Mouse (Mus musculus) thymus, adult 2 months (tissue): ENCODE results near the gene Olfr1493-ps1. TPM values are rescaled to one million over a fixed set of nuclear protein-coding genes. Genes with fewer than 3 reads are reported as not detected.

ENCODE experiments used
- DNase-seq: peaks from one replicate; pipeline ENCODE4 v3.0.0; 2021
- H3K27ac ChIP-seq: fragments of 200-500 bp; 2 replicates; pipeline ENCODE4 v1.5.1; 2012; ENCODE audit warnings: low read length, control low read depth; ENCODE audit not compliant: control insufficient read depth, insufficient read depth
- H3K27me3 ChIP-seq: fragments of 200-500 bp; 2 replicates; pipeline ENCODE4 v1.6.1; 2012; ENCODE audit warnings: mild to moderate bottlenecking, low read length, moderate library complexity, mixed read lengths; ENCODE audit not compliant: control insufficient read depth, insufficient read depth
- H3K36me3 ChIP-seq: fragments of 200-500 bp; 2 replicates; pipeline ENCODE4 v1.6.1; 2012; ENCODE audit warnings: mild to moderate bottlenecking, low read length, moderate library complexity; ENCODE audit not compliant: control insufficient read depth, insufficient read depth
- H3K4me1 ChIP-seq: fragments of 200-500 bp; replicated peaks from 2 replicates; pipeline ENCODE4 v1.6.1; 2012; ENCODE audit warnings: low read length; ENCODE audit not compliant: control insufficient read depth, insufficient read depth
- H3K4me3 ChIP-seq: fragments of 200-500 bp; 2 replicates; pipeline ENCODE4 v1.5.1; 2012; ENCODE audit warnings: mild to moderate bottlenecking, low read length, control low read depth, moderate library complexity; ENCODE audit not compliant: control insufficient read depth, insufficient read depth
- CTCF ChIP-seq: fragments of 200-500 bp; IDR thresholded peaks from 2 replicates; pipeline ENCODE4 v1.5.1; 2012; ENCODE audit warnings: mild to moderate bottlenecking, control low read depth, low read length, moderate library complexity, borderline replicate concordance; ENCODE audit not compliant: control insufficient read depth, poor library complexity, insufficient read depth; ENCODE audit errors: extremely low read depth
- POLR2A ChIP-seq: fragments of 200-500 bp; IDR thresholded peaks from 2 replicates; pipeline ENCODE4 v1.6.1; 2012; ENCODE audit warnings: mild to moderate bottlenecking, low read length, control low read depth, moderate library complexity; ENCODE audit not compliant: control insufficient read depth, poor library complexity, insufficient read depth; ENCODE audit errors: extremely low read depth
- WGBS: fragments of 180-500 bp; shearing (Covaris S2); methylation state at CpG from one replicate; pipeline ENCODE4 v1.1.7; 2018; 5-methylcytosine and 5-hydroxymethylcytosine counted together
- polyA plus RNA-seq: library from polyadenylated mRNA; depleted of rRNA; stranded (reverse); fragments of >200 nt; gene quantifications from 2 replicates; pipeline ENCODE4 v1.2.3, GENCODE M21; 2012; rRNA removed

Gene Olfr1493-ps1
- polyA plus RNA-seq: not detected in 2 replicates

DNA sequence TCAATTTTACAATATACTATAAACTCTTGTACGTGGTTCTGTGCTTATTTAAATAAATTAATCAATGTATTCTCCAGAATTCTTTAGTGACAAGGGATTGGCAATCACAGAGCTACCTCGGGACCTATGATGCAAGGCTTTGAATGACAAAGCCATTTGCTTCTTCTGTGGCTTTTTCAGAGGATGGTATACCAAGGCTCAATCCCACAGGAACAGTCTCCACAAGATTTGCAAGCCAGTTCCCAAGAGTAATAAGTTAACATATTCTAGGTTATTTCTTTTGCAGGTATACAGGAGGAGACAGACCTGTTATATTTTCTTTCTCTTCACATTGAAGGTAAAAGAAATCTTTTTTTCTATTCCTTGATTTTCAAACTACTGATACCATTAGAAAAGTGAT lies at the start of gene Olfr1493-ps1:
Olfr1493-ps1 (plus strand) TSS at position 301 of the 400 bp plus-strand sequence.
- Histone ChIP-seq H3K4me1 (no peaks in the 10 kb centered on the region), H3K36me3 (no peaks in the 10 kb centered on the region), H3K27ac (no peak within 1 kb of the TSS), H3K4me3 (no peak within 1 kb of the TSS), H3K27me3 (no peaks in the 10 kb centered on the region)
- WGBS: 50% methylated on average over 2 of the region's 2 CpGs
- TF ChIP-seq CTCF (no peak), POLR2A (no peak)
- no peak for DNase-seq

DNA sequence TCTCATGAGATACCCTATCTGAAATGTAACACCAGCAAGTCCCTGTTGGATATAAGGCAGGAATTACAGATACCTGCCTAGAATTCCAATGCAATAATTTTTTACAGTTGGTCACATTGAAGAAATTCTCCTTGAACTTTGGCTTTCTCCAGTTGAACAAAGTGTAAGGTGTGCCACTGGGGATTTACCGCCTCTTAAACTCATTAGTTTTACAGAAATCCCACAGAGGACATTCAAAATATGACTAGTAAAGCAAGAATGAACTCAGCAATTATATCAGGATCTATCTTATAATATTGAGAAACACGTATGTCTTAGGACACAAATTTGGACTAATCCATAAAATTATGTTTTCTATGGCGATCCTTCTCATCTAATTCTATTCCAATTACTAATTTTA lies 26.1 kb upstream of the Olfr1493-ps1 start, which contains the start of gene Olfr1491:
Olfr1491 (plus strand) TSS at position 301 of the 400 bp plus-strand sequence.
- Histone ChIP-seq H3K4me1 (no peaks in the 10 kb centered on the region), H3K4me3 (no peak within 1 kb of the TSS), H3K36me3 (no peaks in the 10 kb centered on the region), H3K27ac (no peak within 1 kb of the TSS), H3K27me3 (no peaks in the 10 kb centered on the region)
- DNase-seq: no peak
- 80% methylated on average over 3 of the region's 3 CpGs for WGBS
- TF ChIP-seq CTCF (no peak), POLR2A (no peak)

DNA sequence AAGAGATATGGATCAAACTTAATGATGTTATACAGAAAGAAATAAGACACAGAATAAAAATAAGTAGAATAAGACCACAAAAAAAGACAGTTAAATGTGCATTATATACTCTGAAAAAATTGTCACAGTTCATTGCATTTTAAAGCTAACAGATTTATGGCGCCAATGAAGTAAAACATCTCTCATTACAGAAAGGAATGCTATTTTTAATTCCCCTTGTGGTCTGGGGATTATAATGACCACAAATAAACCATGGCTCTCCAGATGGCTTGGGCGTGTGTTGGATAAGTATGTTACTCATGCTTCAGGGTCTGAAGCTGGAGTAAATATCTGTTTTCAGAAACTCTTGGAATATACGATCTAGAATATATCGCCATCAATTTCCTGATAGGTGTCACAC lies 16.4 kb downstream of the Olfr1493-ps1 start, which contains the start of gene Olfr1494:
Olfr1494 (plus strand) TSS at position 301 of the 400 bp plus-strand sequence.
- 91% methylated on average over 4 of the region's 4 CpGs for WGBS
- H3K27me3 ChIP-seq: no peaks in the 10 kb centered on the region
- no peaks in the 10 kb centered on the region for H3K36me3 ChIP-seq
- TF ChIP-seq POLR2A (no peak), CTCF (no peak)
- no peaks in the 10 kb centered on the region for H3K4me1 ChIP-seq
- no peak for DNase-seq
- H3K4me3 ChIP-seq: no peak within 1 kb of the TSS
- no peak within 1 kb of the TSS for H3K27ac ChIP-seq

DNA sequence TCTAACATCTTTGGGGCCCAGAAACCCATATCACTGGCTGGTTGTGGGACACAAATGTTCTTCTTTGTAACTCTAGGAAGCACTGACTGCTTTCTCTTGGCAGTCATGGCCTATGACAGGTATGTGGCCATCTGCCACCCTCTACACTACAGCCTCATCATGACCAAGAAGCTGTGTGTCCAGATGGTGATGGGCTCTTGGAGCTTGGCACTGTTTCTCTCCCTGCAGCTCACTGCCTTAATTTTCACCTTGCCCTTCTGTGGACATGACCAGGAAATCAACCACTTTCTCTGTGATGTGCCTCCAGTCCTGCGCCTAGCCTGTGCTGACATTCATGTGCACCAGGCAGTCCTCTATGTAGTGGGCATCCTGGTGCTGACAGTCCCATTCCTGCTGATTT lies 26.3 kb downstream of the Olfr1493-ps1 start:
- no peaks in the 10 kb centered on the region for H3K4me1 ChIP-seq
- no peak overlapping the region for H3K4me3 ChIP-seq
- H3K36me3 ChIP-seq: no peaks in the 10 kb centered on the region
- 96% methylated on average over 1 of the region's 1 CpGs for WGBS
- TF ChIP-seq POLR2A (no peak), CTCF (no peak)
- no peaks in the 10 kb centered on the region for H3K27me3 ChIP-seq
- no peak overlapping the region for H3K27ac ChIP-seq
- DNase-seq: no peak

DNA sequence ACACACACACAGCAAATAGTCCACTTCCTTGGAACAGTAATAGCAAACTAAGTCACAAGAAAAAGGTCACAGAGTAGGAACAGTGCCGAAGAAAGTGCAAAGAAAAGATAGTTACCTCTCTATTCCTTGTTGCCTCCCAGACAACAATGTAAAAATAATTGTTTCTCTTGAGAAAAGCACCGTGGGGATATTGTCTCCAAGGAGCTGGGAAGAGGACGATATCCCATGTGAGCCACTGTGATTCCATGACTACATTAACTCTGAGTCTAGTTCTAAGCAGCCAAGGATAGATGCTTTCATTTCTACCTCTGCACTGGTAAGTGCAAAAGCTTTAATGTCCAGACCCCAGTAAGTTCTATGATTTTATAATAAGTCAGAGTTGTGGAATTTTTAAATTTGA lies 41.2 kb downstream of the Olfr1493-ps1 start, which contains the start of gene Olfr1495:
Olfr1495 (plus strand) TSS at position 301 of the 400 bp plus-strand sequence.
- no peak within 1 kb of the TSS for H3K27ac ChIP-seq
- 89% methylated on average over 3 of the region's 3 CpGs for WGBS
- TF ChIP-seq CTCF: no peak
- TF ChIP-seq POLR2A: no peak
- no peaks in the 10 kb centered on the region for H3K27me3 ChIP-seq
- no peaks in the 10 kb centered on the region for H3K36me3 ChIP-seq
- H3K4me1 ChIP-seq: no peaks in the 10 kb centered on the region
- no peak for DNase-seq
- H3K4me3 ChIP-seq: no peak within 1 kb of the TSS

DNA sequence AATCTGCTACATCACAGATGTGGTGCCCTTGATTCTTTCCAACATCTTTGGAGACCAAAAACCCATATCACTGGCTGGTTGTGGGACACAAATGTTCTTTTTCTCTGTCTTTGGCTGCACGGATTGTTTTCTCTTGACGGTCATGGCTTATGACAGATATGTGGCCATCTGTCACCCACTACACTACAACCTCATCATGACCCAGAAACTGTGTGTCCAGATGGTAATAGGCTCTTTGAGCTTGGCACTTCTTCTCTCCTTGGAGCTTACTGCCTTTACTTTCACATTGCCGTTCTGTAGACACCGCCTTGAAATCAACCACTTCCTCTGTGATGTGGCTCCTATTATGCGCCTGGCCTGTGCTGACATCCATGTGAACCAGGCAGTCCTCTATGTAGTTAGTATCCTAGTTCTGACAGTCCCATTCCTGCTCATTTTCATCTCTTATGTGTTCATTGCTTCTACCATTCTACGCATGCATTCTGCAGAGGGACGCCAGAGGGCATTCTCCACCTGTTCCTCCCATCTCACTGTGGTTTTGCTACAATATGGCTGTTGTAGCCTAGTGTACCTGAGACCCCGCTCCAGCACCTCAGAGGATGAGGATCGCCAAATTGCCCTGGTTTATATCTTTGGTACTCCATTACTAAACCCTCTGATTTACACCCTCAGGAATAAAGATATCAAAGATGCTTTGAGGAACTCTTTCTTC lies 45.6 kb downstream of the Olfr1493-ps1 start:
- H3K36me3 ChIP-seq: no peaks in the 10 kb centered on the region
- WGBS: 91% methylated on average over 9 of the region's 9 CpGs
- no peaks in the 10 kb centered on the region for H3K4me1 ChIP-seq
- H3K27ac ChIP-seq: no peak overlapping the region
- no peaks in the 10 kb centered on the region for H3K27me3 ChIP-seq
- TF ChIP-seq POLR2A: no peak
- TF ChIP-seq CTCF: no peak
- DNase-seq: no peak
- no peak overlapping the region for H3K4me3 ChIP-seq
